Mouse (Mus musculus): ENCODE measurements at regions not wholly inside any gene's neighbourhood (a gene's known extent, or its start where the extent isn't known, plus 50 kb on each side); places are given as distances from the start of the nearest gene placed in this dataset.

DNA sequence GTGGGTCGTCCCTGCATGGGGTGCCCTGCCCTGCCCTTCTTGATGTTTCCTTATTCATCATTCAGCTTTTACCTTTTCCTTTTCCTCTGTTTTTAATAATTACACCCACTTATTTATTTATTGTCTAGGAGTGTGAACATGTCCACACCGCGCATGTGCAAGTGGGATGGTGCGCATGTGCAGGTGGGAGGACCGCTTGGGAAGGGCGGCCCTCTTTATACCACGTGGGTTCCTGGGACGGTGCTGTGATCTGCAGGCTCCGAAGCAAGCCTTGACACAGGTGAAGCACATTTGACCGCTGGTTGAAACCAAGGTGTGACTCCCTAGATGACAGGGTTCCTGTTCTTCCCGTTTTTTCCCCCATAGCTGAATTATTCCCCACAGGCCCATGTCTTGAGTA, 60.0 kb downstream of the Syf2 start:
- ATAC-seq (ENCODE audit: insufficient number of reproducible peaks, low FRiP score, low TSS enrichment), result no peak

DNA sequence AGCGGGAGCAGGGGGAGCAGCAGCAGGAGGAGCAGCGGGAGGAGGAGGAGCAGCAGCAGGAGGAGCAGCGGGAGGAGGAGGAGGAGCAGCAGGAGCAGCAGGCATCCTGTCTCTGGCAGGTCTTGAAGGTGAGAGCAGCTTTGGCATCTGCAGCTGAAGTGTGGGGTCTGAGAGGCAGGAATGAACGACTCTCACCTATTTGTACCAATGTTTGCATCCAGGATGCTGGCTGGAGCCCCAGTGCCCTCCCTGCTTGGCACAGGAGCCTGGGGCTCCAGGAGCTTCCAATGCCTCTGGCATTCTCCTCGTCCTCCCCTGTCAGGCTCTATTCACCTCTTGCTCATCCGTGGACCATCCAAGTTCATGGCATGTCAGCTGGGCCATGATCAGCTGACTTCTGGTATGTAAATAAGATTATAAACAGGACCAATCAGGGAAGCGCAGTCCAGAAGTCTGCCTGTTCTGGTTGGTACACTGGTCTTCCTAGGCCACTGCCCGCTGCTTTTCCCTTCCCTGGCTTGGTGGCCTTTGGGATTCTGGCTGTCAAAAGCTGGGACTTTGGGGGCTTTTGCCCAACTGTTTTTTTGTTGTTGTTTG, 62.9 kb downstream of the Syf2 start:
- ATAC-seq (ENCODE audit: insufficient number of reproducible peaks, low FRiP score, low TSS enrichment), result peak; percentile 57

DNA sequence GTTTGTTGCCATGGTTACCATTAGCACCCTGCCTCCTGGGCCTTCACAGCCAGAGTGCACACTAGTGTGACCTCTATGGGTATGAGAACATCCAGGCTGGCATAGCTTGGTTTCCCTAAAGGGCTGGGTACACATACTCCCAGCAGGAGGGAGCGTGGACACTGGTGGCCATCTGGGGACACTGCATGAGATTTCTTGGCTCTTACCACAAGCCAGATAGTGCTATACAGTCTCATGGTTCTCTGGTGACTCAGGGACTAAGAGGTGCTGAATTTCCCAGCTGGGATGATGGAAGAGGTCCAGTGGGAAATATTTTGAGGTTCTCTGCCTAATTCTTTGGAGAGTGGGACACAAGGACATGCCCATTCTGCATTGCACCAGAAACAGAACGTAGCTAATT, 63.5 kb downstream of the Syf2 start:
- peak; percentile 62; the same call in 1 of the 2 replicates for ATAC-seq (ENCODE audit: insufficient number of reproducible peaks, low FRiP score, low TSS enrichment)

DNA sequence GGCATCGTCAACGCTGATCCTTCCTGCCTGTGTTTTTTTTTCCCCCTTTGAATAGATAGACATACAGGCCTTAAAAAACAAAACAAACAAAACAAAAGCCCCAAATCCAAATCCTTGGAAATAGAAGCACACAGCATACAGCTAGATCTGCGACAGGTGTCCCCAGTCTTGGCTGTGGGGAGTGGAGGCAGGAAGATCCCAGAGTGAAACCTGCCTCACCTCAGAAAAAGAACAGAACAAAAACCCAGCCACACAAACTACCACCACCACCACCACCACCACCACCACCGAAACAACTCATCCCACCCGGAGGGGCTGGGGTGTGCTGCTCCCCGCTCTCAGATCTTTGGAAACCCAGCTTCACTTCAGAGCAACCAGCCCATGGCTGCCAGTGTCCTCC, 64.0 kb downstream of the Syf2 start:
- ATAC-seq (ENCODE audit: insufficient number of reproducible peaks, low FRiP score, low TSS enrichment), result no peak

DNA sequence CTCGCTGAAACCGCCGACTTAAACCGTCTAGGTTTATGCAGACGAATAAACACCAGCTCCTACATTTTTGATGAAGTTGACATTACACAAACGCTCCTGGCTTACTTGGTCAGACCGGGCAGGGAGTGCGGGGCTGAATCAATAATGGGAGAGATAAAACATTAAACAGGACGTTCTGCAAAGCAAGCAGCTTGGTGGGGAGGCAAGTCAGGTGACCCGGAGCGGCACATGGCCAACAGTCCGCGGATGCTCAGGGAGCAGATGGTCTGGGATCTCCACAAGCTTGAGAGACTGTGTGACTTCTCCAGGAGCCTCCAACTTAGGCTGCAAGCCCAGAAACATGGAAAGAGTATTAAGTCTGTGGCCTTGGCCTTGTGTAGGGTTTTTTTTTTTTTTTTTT, 64.4 kb downstream of the Syf2 start:
- ATAC-seq (ENCODE audit: insufficient number of reproducible peaks, low FRiP score, low TSS enrichment), result peak; percentile 45; the same call in 1 of the 2 replicates

DNA sequence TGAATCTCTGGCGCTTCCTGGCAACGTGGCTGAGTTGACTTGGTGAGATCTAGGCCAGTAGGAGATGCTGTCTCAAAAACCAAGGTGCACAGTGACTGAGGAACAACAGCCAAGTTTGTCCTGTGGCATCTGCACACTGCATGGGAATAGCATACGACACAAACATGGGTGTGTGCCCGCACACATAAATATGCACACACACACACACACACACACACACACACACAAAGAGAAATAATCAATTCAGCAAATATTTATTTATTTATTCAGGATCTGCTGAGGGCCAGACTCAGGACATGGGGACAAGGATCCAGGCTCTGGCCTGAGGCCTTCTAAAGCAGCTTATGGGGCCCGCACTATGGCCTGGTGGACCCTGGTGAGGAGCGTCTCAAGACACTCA, 65.4 kb downstream of the Syf2 start:
- no peak for ATAC-seq (ENCODE audit: insufficient number of reproducible peaks, low FRiP score, low TSS enrichment)

DNA sequence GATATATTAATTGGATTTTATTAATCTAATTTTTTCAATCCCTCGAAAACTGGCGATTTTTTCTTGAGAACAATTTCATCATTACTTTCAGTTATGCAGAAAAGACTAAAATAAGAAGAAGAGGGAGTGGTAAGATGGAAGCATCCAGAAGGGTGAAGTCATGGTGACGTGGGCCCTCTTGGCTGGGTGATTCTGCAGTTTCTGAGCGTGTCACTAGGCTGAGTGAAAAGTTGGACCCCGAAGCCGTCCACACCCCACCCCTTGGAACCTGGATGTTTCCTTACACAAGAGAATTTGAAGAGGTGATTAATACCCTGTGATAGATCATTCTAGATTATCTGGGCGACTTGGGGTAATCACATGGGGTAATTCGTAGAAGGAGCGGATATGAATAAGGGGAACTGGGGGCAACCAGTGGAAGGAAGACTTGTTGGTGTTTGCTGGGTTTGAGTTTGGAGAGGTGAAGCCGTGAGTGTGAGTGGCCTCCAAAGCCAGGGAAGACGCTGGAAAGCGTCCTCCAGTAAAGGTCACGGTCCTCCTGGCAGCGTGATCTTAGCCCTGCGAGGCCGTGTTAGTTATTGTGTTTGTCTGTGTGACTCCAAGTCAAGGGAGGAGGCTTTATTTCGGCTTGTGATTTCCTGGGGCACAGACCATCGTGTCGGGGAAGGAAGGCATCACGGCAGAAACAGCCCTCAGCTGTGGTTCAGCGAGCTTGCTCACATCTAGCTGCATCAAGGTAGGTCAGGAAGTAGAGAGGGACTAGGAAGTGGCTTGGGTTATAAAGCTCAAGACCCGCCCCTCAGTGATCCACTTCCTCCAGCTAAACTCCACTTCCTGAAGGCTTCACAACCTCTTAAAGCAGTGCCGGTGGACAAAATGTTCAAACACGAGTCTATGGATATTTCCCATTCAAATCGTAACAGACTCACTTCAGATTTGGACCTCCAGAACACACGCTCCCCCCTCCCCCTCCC, 67.0 kb downstream of the Syf2 start:
- no peak for ATAC-seq (ENCODE audit: insufficient number of reproducible peaks, low FRiP score, low TSS enrichment)

DNA sequence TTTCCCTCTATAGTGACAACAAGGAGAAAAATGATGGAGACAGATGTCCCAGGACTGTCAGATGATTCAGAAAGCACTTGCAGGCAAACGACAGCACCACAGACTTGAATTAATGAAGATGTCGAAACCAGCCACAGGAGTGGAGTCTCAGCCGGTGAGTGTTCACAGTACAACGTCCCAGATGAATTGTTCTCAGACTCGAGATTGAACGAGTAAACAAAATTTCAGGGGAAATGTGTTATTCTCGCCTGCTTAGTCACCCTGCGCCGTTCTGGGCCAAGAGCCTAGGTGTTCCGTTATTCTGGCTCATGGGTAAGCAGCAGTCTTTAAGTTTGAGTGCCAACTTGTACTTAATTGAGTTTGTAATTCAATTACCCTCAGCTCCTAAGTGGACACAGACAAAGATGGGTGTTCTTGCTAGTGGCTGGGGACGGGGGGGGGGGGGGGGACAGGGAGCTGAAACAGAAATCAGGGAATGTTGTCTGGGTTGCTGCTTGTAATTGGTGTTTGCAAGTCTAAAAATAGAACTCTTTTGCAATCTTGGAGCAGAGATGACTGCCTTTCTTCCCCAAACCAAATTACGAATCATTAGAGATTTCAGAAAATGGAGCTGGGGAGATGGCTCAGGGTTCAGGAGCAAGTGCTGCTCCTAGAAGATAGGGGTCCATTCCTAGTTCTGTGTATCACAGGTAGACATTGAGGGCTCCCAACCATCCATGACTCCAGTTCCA, 68.4 kb downstream of the Syf2 start:
- no peak for ATAC-seq (ENCODE audit: insufficient number of reproducible peaks, low FRiP score, low TSS enrichment)

DNA sequence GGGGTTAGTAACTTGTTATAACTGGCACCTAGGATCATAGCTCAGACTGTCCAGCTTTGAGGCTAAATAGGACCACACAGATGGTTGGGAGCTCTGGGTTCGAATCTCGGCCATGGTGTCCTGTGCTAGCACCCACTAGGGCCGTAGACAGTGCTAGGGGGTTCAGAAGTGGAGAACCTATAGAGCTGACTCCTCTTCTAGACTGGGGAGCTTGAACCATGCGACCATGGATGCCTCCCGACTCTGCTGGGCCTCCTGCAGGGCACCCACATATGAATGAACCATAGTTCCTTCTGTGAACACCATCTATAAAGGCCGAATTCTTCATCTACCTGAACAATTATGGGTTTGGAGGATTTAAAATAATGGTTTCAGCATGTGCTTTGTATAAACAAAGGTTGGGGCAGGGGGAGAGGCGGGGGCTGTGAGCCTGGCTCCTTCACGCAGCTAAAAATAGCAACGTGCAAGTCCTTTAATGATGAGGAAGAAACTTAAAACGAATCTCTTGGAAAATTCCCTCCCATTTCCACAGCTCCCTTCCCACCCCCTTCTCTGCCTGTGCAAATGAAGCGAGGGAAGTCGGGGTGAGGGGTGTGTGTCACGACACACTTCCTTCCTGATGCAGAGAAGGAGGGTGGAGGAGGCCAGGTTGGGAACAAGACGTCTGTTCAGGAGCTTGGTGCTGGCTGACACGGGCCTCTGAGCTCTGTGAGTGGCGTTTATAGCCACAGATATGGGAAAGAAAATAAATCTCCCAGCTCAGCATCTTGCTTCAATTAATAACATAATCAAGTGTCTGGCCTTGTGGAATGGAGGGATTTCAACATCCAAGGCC, 71.6 kb downstream of the Syf2 start:
- no peak for ATAC-seq (ENCODE audit: insufficient number of reproducible peaks, low FRiP score, low TSS enrichment)

DNA sequence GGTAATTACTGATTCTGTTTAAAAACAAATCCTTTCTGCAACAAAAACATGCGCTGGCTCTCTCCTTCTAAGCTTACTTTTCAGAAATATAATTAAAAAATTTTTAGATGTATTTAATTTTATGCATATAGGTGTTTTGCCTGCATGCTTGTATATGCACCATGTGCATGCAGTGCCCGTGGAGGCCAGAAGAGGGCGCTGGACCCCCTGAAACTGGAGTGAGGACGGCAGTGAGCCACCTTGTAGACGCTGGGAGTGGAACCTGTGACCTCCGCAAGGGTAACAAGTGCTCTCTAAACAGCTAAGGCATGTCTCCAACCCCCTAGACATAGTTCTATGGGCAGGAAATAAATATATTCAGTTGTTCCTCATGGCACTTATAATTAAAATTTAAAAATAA, 80.7 kb downstream of the Syf2 start:
- ATAC-seq (ENCODE audit: insufficient number of reproducible peaks, low FRiP score, low TSS enrichment), result no peak

DNA sequence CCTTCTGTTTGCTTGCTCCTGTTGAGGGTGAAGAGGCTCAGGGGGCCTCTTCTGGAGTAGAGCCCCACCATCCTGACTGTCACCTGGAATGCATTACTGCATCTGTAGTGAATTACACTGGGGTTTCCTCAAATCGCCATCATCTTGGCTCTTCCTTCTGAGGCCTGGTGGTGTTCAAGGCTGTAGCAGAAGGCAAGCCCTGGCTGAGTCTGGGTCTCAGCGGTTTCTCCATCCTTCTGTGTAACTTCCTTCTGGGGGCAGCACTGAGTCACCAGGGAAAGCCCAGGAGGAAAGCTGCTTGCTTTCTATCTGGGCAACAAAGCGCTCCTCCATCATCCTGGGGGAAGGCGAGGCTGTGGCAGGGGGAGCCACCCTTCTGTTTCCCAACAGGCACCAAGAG, 82.2 kb downstream of the Syf2 start:
- ATAC-seq (ENCODE audit: insufficient number of reproducible peaks, low FRiP score, low TSS enrichment), result no peak

DNA sequence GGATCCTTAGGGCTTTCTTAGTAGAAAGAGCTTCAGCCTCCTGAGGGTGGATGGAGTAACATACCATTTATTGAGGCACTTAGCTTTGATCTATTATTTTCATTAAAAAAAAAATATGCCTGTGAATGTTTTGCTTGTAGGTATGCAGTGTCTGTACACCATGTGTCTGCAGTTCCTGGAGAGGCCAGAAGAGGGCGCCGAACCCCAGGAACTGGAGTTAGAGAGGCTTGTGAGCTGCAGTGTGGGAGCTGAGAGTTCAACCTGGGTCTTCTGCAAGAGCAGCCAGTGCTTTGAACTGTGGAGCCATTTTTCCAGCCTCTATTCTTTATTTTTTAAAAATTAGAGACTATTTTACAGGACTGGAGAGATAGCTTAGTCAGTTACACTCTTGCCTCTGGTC, 83.2 kb downstream of the Syf2 start:
- no peak for ATAC-seq (ENCODE audit: insufficient number of reproducible peaks, low FRiP score, low TSS enrichment)

DNA sequence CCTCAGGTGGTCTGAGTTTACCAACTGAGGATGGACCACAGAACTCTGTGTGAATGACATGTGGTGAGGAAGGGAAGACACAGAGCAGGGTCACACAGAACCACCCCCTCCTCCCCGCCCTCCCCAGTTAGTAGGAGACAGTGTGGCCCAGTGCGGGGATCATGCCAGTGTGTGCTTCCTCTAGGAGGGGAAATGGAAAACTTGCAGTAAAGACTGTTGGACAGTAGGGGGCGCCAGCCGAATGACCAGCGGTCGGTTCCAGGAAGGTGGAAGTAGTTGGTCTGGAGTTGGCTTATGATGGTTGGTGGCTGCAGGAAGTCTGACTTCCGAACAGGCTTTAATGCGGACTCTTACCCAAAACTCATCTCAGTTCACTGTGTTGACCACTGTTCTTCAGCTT, 87.3 kb downstream of the Syf2 start:
- ATAC-seq (ENCODE audit: insufficient number of reproducible peaks, low FRiP score, low TSS enrichment), result no peak

DNA sequence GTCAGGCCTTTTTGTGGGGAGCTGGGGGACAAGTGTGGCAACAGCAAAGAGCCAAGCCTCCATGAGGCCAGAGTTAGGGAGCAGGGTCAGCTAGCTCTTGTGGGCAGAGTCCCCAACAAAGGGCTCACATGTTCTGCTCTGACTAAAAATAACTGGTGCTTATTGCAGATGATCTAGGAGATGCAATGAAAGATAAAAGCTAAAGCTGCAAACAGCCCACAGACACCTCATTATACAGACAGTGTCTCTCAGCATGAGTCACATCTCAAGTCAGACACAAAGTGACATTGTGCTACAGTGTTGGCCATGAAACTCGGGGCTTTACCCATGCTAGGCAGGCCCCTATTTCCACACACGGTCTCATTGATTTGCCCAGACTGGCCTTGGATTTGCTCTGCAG, 88.4 kb downstream of the Syf2 start:
- ATAC-seq (ENCODE audit: insufficient number of reproducible peaks, low FRiP score, low TSS enrichment), result no peak

DNA sequence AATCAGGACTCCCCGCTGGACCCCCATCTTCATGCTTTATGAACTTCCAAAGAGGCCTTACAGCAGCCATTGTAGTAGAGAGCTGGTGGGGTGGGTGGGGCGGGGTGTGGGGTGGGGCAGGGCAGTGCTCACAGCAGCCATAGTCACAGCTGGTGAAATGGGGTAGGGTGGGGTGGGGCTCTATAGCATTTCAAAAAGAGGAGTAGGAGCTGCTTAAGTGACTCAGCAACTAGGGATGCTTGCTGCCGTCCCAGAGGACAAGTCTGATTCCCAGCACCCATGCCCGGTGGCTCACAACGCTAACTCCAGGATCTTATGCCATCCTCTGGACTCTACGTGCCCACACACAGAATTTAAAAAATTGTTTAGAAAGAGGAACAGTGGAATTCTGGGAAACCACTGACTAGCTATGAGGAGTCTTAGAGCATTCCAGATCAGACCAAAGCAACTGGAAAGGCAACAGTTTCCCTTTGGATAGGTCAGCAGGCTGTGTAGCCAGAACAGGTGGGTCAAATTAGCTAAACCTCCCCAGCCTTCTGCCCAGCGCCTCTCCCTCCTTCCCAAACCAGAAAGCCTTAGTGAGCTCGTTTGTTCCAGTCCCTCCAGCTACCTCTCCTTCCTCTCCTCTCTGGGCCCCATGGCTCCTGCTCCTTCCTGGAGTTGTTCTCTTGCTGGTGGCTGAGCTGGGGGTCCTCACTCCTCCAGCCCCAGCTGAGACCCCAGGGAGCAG, 89.7 kb downstream of the Syf2 start:
- ATAC-seq (ENCODE audit: insufficient number of reproducible peaks, low FRiP score, low TSS enrichment), result no peak

DNA sequence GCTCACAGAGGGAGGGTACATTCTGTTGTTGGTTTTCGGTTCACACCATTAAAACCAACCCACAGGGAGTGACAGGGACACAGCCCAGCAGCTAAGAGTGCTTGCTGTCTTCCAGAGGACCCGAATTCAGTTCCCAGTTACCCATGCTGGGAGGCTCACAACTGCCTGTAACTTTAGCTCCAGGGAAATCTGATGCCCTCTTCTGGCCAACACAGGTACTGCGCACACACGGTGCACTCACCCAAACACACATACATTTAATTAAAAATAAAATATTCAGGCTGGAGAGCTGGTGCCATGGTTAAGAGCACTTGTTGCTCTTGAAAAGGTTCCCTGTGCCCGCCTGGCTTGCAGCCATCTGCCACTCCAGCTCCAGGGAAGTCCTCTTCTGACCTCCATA, 92.5 kb downstream of the Syf2 start:
- ATAC-seq (ENCODE audit: insufficient number of reproducible peaks, low FRiP score, low TSS enrichment), result no peak

DNA sequence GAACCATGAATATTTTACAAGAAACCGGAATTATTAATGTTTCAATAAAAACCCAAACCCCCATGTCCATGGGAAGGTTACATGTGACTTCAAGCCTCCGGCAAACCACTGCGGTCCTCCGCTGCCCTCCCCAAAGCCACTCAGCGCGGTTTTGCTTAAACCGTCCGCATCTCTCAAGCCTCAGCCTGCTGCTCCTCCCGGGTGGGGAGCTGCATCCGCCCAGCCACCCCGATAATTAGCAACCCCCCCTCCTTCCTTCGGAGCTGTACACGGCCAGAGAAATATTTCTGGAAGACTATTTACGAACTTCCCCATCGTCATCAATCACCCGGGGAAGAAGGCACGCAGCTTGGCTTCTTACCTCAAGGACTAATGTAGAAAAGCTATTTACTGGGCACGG, 94.7 kb upstream of the Runx3 start:
- no peak for ATAC-seq (ENCODE audit: insufficient number of reproducible peaks, low FRiP score, low TSS enrichment)

DNA sequence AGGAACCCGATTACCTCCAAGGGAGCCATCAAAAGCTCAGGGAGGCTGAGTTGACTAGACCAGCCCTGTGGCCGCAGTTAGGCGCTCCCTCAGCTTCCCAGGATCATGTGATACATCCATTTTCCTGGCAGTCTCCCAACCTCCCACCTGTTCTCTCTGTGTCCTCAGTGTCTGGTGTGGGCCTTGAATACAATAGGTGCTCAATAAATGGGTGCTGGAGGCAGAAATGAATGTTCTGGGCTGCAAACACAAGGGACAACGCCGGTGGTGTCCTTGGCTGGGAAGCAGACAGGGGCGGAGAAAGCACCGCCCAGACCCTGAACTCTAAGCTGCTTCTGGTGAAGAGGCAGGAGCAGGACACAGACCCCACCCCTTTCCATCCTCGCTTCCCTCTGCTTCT, 93.3 kb upstream of the Runx3 start:
- no peak for ATAC-seq (ENCODE audit: insufficient number of reproducible peaks, low FRiP score, low TSS enrichment)

DNA sequence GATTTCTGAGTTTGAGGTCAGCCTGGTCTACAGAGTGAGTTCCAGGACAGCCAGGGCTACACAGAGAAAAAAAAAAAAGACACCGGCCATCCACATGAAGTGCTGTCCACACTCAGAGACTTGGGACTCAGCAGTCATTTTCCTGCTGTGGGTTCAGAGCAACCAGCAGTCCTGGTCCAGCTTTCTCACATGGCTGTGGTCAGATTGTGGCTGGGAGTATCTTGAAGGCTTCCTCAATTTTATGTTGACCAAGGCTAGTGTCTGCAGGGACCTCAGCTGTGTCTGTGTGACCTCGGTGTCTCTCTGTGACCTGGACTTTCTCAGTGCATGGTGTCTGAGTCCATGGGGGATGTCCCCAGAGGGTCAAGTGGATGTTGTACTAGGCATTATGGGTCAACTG, 90.7 kb upstream of the Runx3 start:
- no peak for ATAC-seq (ENCODE audit: insufficient number of reproducible peaks, low FRiP score, low TSS enrichment)

DNA sequence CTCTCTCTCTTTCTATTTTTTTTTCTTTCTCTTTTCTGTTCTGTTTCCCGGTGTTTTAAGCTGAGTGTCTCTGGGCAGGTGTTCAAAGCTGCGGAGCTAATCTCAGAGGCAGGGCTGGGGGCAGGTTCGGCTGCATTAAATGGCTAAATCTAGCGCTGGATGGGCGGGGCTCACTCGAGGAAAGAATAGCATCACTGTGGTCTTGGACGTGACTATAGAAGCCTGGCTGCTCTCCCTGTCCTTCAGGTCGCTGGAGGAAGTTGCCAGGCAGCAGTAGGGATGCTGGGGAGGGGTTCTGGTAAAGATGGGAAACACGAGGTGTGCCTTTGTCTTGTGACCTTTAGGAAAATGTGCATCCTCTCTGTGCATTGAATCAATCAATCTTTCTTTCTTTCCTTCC, 88.0 kb upstream of the Runx3 start:
- no peak for ATAC-seq (ENCODE audit: insufficient number of reproducible peaks, low FRiP score, low TSS enrichment)
